Mouse (Mus musculus): ENCODE measurements at regions not wholly inside any gene's neighbourhood (a gene's known extent, or its start where the extent isn't known, plus 50 kb on each side); places are given as distances from the start of the nearest gene placed in this dataset.

DNA sequence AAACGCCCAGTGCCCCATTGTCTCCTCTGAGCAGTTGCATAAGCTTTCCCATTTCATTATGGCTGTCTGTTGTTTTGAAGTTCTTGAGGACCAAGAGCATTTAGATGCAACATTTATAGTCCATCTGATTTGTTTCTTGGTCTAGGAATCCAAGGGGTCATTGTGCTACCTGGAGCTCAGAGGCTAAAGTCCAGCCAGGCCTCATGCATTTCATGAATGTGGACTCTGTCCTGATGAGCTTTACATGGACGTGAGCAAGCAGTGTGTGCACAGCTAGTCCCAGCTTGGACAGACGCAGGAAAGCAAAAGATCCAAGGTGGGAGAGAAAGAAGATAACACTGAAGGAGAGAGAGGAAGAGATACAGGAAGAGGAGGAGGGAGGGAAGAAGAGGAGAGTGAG, 496.0 kb upstream of the 3110018I06Rik start:
- TF ChIP-seq CTCF (IDR thresholded peaks at IDR 0.05; ENCODE audit: control insufficient read depth, insufficient read depth, insufficient replicate concordance, low read depth, low read length) (no peak), POLR2A (IDR thresholded peaks at IDR 0.05; ENCODE audit: control insufficient read depth, low read depth, low read length) (no peak)

All from testis, adult 2 months (tissue).